ENCODE assay signal across 16 mouse cellular contexts in genomic region chr19:59379995-59380394, GRCm38 (mm10). TPM values are rescaled to one million over a fixed set of nuclear protein-coding genes. Genes with fewer than 3 reads are reported as not detected.
A peak's percentile ranks its signal among the peaks of the same experiment; 100 is the strongest.
DNase-seq lines count a peak whose midpoint lies in the region; ATAC-seq and TF ChIP-seq lines count a peak whose summit lies in the region.
"Had no signal": no experiment of that assay in that cellular context is flagged by ENCODE, and none has a peak within 500 bp of the region (broad histone marks: within the 10 kb centered on the region; RNA-seq: fewer than 3 reads in every experiment).

No protein-coding gene starts in this region.

- no peaks in the 10 kb centered on the region for H3K27me3 ChIP-seq in hindbrain, postnatal 0 days (ENCODE audit: insufficient read depth, low read length)
- no peaks in the 10 kb centered on the region for H3K27me3 ChIP-seq in hindbrain, embryonic 11.5 days (ENCODE audit: control insufficient read depth, insufficient read depth, low read length)
- H3K27me3 ChIP-seq in lung, embryonic 14.5 days (ENCODE audit: insufficient read depth, low read length) = no peaks in the 10 kb centered on the region

- no peak overlapping the region for H3K9ac ChIP-seq in hindbrain, postnatal 0 days (replicated peaks; ENCODE audit: low read length)
- no peak overlapping the region for H3K9ac ChIP-seq in hindbrain, embryonic 11.5 days (ENCODE audit: low read depth, low read length)
- H3K9ac ChIP-seq in lung, embryonic 14.5 days = no peak overlapping the region

- DNase-seq in embryo, embryonic 10 days (ENCODE audit: low spot score) = peak; percentile 34
- DNase-seq in embryo, embryonic 11 days = no peak
- peak; percentile 65 for DNase-seq in hindbrain, postnatal 0 days (ENCODE audit: low spot score)
- no peak for DNase-seq in hindbrain, embryonic 11.5 days (ENCODE audit: low spot score)
- DNase-seq in lung, embryonic 14.5 days = peak; percentile 33
- DNase-seq in lung, postnatal 14 days = no peak
- peak; percentile 48 for DNase-seq in brain, adult 2 months (ENCODE audit: low read depth, low spot score)
- DNase-seq in urinary bladder, postnatal 25 days (ENCODE audit: low spot score) = no peak
- DNase-seq: adrenal gland, adult 8-10 months; cerebellum, adult 8-10 months; heart, adult 18-20 months; heart, postnatal 14 days; kidney, postnatal 14 days; liver; lung, postnatal 10 days had no signal

- ATAC-seq in hindbrain, postnatal 0 days = no peak
- no peak for ATAC-seq in hindbrain, embryonic 11.5 days (ENCODE audit: low FRiP score)
- no peak for ATAC-seq in lung, embryonic 14.5 days (ENCODE audit: insufficient read depth)

- no peak overlapping the region for H3K4me3 ChIP-seq in hindbrain, postnatal 0 days (ENCODE audit: low read length)
- H3K4me3 ChIP-seq in hindbrain, embryonic 11.5 days (ENCODE audit: low read depth, low read length) = no peak overlapping the region
- no peak overlapping the region for H3K4me3 ChIP-seq in lung, embryonic 14.5 days (ENCODE audit: low read depth, low read length)
- H3K4me3 ChIP-seq: myocyte had no signal

- no peak overlapping the region for H3K27ac ChIP-seq in hindbrain, postnatal 0 days
- H3K27ac ChIP-seq in hindbrain, embryonic 11.5 days (ENCODE audit: low read depth, low read length) = no peak overlapping the region
- H3K27ac ChIP-seq in lung, embryonic 14.5 days (ENCODE audit: low read depth) = no peak overlapping the region

- H3K4me1 ChIP-seq in hindbrain, postnatal 0 days (ENCODE audit: insufficient read depth, low read length) = no peaks in the 10 kb centered on the region
- no peaks in the 10 kb centered on the region for H3K4me1 ChIP-seq in hindbrain, embryonic 11.5 days (replicated peaks; ENCODE audit: control insufficient read depth, insufficient read depth, low read length)
- no peaks in the 10 kb centered on the region for H3K4me1 ChIP-seq in lung, embryonic 14.5 days (ENCODE audit: insufficient read depth)

- 25% methylated on average over 1 of the region's 1 CpGs for WGBS in hindbrain, postnatal 0 days
- WGBS in hindbrain, embryonic 11.5 days = 64% methylated on average over 1 of the region's 1 CpGs
- 45% methylated on average over 1 of the region's 1 CpGs for WGBS in lung, embryonic 14.5 days

- no peak overlapping the region for H3K4me2 ChIP-seq in hindbrain, postnatal 0 days (ENCODE audit: low read depth, low read length)
- no peak overlapping the region for H3K4me2 ChIP-seq in hindbrain, embryonic 11.5 days (replicated peaks; ENCODE audit: low read depth, low read length)
- no peak overlapping the region for H3K4me2 ChIP-seq in lung, embryonic 14.5 days

- H3K9me3 ChIP-seq in hindbrain, postnatal 0 days (ENCODE audit: low read length) = no peaks in the 10 kb centered on the region
- no peaks in the 10 kb centered on the region for H3K9me3 ChIP-seq in hindbrain, embryonic 11.5 days (ENCODE audit: control insufficient read depth, low read length)
- no peaks in the 10 kb centered on the region for H3K9me3 ChIP-seq in lung, embryonic 14.5 days (ENCODE audit: low read depth, low read length)

- peak; percentile 56 for TF ChIP-seq CTCF in hindbrain, postnatal 0 days (IDR thresholded peaks at IDR 0.05; ENCODE audit: low read depth)
- peak; percentile 23; the same call in 1 of the 2 replicates for TF ChIP-seq CTCF in lung, embryonic 14.5 days (IDR thresholded peaks at IDR 0.05; ENCODE audit: low read depth)

- H3K36me3 ChIP-seq in hindbrain, postnatal 0 days (ENCODE audit: insufficient read depth, low read length) = no peaks in the 10 kb centered on the region
- no peaks in the 10 kb centered on the region for H3K36me3 ChIP-seq in hindbrain, embryonic 11.5 days (ENCODE audit: control insufficient read depth, insufficient read depth, low read length)
- no peaks in the 10 kb centered on the region for H3K36me3 ChIP-seq in lung, embryonic 14.5 days (ENCODE audit: insufficient read depth)

RNA-seq across cellular contexts. Expression of gene Pdzd8, which starts 34.4 kb away (rescaled TPM):
- 42.6 and 46.4 TPM in 2 replicates for total RNA-seq in hindbrain, postnatal 0 days (2014; rRNA removed)
- 10.2 and 10.8 TPM in 2 replicates for polyA plus RNA-seq in hindbrain, postnatal 0 days (2015; fragmentation: Nextera tagmentation; extraction: Ambion mirVana)
- 14.1 and 18.2 TPM in 2 replicates for polyA plus RNA-seq in hindbrain, embryonic 11.5 days (2014; fragmentation: Nextera tagmentation; extraction: Ambion mirVana)
- polyA plus RNA-seq in lung, embryonic 14.5 days (2014; fragmentation: Nextera tagmentation; extraction: Ambion mirVana) = 15.9 and 16.5 TPM in 2 replicates

RNA-seq across cellular contexts. Expression of gene Rps12-ps3, which starts 57.9 kb away (rescaled TPM):
- 47.7 and 63.1 TPM in 2 replicates for total RNA-seq in hindbrain, postnatal 0 days (2014; rRNA removed)
- 4.5 and 13.9 TPM in 2 replicates for polyA plus RNA-seq in hindbrain, postnatal 0 days (2015; fragmentation: Nextera tagmentation; extraction: Ambion mirVana)
- 14.9 and 16.3 TPM in 2 replicates for polyA plus RNA-seq in hindbrain, embryonic 11.5 days (2014; fragmentation: Nextera tagmentation; extraction: Ambion mirVana)
- polyA plus RNA-seq in lung, embryonic 14.5 days (2014; fragmentation: Nextera tagmentation; extraction: Ambion mirVana) = 30.7 and 43.3 TPM in 2 replicates

Comparison
In these comparisons a context has a peak if more than half of its experiments do, and no peak if none do; other contexts are left out.
1. DNase-seq: peak in embryo, embryonic 10 days (single experiment), hindbrain, postnatal 0 days (single experiment), lung, embryonic 14.5 days (single experiment) and brain, adult 2 months (single experiment); none in embryo, embryonic 11 days (single experiment), hindbrain, embryonic 11.5 days (single experiment), lung, postnatal 14 days (single experiment) and urinary bladder, postnatal 25 days (single experiment).